Mouse (Mus musculus) forebrain, embryonic 16.5 days (tissue): ENCODE measurements at regions not wholly inside any gene's neighbourhood (a gene's known extent, or its start where the extent isn't known, plus 50 kb on each side); places are given as distances from the start of the nearest gene placed in this dataset.

Experiments
- ATAC-seq: fragments of 200-750 bp; cut with Nextera tagmentation; 2 replicates; pipeline ENCODE4 v1.8.0; 2017; ENCODE audit warnings: mild to moderate bottlenecking, moderate library complexity
- H3K27ac ChIP-seq: fragments of 300-500 bp; sonication (generic); 2 replicates; pipeline ENCODE4 v1.5.1; 2014; ENCODE audit warnings: low read length, control low read depth
- H3K27me3 ChIP-seq: fragments of 300-500 bp; sonication (generic); replicated peaks from 2 replicates; pipeline ENCODE4 v1.6.1; 2014; ENCODE audit warnings: low read length; ENCODE audit not compliant: control insufficient read depth, insufficient read depth
- H3K36me3 ChIP-seq: fragments of 300-500 bp; sonication (generic); 2 replicates; pipeline ENCODE4 v1.6.1; 2014; ENCODE audit not compliant: control insufficient read depth, insufficient read depth
- H3K4me1 ChIP-seq: fragments of 300-500 bp; sonication (generic); replicated peaks from 2 replicates; pipeline ENCODE4 v1.6.1; 2014; ENCODE audit warnings: low read length; ENCODE audit not compliant: control insufficient read depth, insufficient read depth
- H3K4me2 ChIP-seq: fragments of 300-500 bp; sonication (generic); 2 replicates; pipeline ENCODE4 v1.6.1; 2014; ENCODE audit warnings: mild to moderate bottlenecking, low read length, control low read depth
- H3K4me3 ChIP-seq: fragments of 300-500 bp; sonication (generic); replicated peaks from 2 replicates; pipeline ENCODE4 v1.5.1; 2014; ENCODE audit warnings: mild to moderate bottlenecking, low read length, control low read depth
- H3K9ac ChIP-seq: fragments of 300-500 bp; sonication (generic); replicated peaks from 2 replicates; pipeline ENCODE4 v1.6.1; 2014; ENCODE audit warnings: low read depth, low read length, control low read depth
- H3K9me3 ChIP-seq: fragments of 300-500 bp; sonication (generic); 2 replicates; pipeline ENCODE4 v1.6.1; 2016; ENCODE audit warnings: low read length; ENCODE audit not compliant: control insufficient read depth
- WGBS: fragments of 180-500 bp; shearing (Covaris S2); extraction: QIAGEN DNeasy Blood & Tissue Kit; methylation state at CpG from one replicate; pipeline ENCODE4 v1.1.7; 2014; 5-methylcytosine and 5-hydroxymethylcytosine counted together

DNA sequence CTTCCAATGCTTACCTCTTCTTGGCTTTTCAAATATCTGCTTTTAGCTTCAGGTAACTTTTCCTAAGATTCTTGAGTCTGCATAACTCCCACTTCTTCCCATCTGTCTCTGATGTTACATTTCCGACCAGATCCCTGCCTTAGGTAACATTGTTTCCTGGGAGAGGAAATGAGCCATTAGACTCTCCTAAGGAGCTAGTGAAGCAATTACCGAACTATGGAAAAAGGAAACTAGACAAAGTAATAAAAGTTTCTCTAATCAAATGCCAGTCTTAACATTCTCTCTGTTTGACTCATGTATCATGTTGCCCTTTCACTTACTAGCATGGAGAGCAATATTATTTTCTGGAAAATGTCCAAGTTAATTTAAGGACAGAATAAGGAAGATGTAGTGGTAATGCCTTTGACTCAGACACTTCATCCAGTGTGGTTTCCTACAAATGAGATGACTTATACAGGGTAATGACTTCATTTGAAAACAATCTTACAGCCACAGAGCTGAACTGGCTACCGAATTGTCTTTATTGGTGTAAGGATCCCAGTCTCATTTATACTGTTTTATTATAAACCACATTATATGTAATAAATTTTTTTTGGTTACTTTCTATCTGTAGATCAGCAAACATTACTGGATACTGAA lies 263.8 kb upstream of the Fam84a start:
- no peaks in the 10 kb centered on the region for H3K9me3 ChIP-seq
- no peak overlapping the region for H3K9ac ChIP-seq
- H3K36me3 ChIP-seq, result no peaks in the 10 kb centered on the region
- H3K27ac ChIP-seq, result no peak overlapping the region
- no peaks in the 10 kb centered on the region for H3K27me3 ChIP-seq
- no peak overlapping the region for H3K4me2 ChIP-seq
- 90% methylated on average over 3 of the region's 3 CpGs for WGBS
- no peak for ATAC-seq
- H3K4me1 ChIP-seq, result no peaks in the 10 kb centered on the region
- no peak overlapping the region for H3K4me3 ChIP-seq

DNA sequence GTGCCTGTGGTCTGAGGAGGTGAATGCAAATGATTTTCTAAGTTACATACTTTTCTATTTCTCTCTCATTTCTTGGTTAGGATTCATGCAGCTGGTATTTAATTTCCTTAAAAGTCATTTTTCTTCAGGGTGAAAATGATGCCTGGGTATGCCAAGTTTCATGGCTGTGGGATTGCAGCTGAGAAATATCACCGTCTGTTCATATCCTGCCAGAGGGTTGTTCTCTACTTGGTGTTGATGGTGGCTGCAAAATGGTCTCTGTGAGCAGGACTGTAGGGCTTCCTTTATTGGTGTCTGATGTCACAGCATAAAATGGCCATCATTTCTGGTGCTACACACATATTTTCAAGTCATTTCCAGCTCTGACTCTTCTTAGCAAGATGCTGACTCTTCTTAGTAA lies 259.2 kb upstream of the Fam84a start:
- Histone ChIP-seq H3K27me3 (no peaks in the 10 kb centered on the region), H3K36me3 (no peaks in the 10 kb centered on the region), H3K9ac (no peak overlapping the region), H3K27ac (no peak overlapping the region), H3K4me2 (no peak overlapping the region), H3K4me3 (no peak overlapping the region), H3K9me3 (no peaks in the 10 kb centered on the region), H3K4me1 (no peaks in the 10 kb centered on the region)
- no peak for ATAC-seq
- WGBS, result 77% methylated on average over 1 of the region's 1 CpGs

DNA sequence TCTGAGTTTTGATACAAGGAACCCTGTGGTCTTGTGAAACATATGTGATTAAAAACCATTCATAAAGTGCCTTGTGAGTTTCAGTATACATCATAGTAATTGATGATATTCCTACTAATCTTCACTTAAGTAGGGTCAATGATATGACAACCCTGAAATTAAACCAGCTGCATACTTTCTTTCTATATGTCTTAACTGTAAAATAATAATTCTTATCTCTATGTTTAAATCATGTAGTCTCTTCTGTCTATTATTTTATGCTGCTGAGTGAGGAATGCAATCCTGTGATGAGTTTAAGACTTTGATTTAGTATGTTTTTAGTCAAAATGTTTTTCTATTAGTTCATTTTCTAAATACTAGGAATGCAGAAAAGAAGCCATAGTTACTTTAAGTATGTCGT lies 253.9 kb upstream of the Fam84a start:
- H3K4me1 ChIP-seq, result no peaks in the 10 kb centered on the region
- WGBS, result 91% methylated on average over 1 of the region's 1 CpGs
- no peak for ATAC-seq

DNA sequence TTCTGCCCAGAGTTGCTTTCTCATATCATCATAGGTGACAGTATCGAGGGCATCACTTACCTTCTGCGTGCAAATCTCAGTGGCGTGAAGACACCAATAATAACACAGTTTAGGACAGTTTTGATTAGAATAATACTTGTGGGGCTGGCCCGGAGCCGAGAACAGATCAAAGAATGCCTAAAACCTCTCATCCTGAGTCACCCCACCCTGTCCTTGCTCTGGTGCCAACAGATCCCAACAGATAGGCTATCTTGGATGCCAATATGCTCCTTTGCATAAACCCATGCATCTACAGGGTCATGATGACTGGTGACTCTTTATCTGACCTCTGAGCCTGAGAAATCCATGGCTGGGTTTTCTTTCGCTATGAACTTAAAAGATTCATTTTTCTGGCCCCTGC lies 224.4 kb upstream of the Fam84a start:
- no peak overlapping the region for H3K27ac ChIP-seq
- ATAC-seq, result no peak
- H3K36me3 ChIP-seq, result no peaks in the 10 kb centered on the region
- 91% methylated on average over 6 of the region's 6 CpGs for WGBS
- no peak overlapping the region for H3K4me3 ChIP-seq
- no peak overlapping the region for H3K4me2 ChIP-seq
- H3K27me3 ChIP-seq, result no peaks in the 10 kb centered on the region
- no peak overlapping the region for H3K9ac ChIP-seq
- no peaks in the 10 kb centered on the region for H3K9me3 ChIP-seq
- H3K4me1 ChIP-seq, result no peaks in the 10 kb centered on the region

More for the DNA sequence above, 253.9 kb upstream of the Fam84a start:
- H3K9me3 ChIP-seq, result no peaks in the 10 kb centered on the region
- no peak overlapping the region for H3K9ac ChIP-seq
- H3K27ac ChIP-seq, result no peak overlapping the region
- H3K27me3 ChIP-seq, result no peaks in the 10 kb centered on the region
- H3K4me3 ChIP-seq, result no peak overlapping the region
- no peak overlapping the region for H3K4me2 ChIP-seq
- no peaks in the 10 kb centered on the region for H3K36me3 ChIP-seq

DNA sequence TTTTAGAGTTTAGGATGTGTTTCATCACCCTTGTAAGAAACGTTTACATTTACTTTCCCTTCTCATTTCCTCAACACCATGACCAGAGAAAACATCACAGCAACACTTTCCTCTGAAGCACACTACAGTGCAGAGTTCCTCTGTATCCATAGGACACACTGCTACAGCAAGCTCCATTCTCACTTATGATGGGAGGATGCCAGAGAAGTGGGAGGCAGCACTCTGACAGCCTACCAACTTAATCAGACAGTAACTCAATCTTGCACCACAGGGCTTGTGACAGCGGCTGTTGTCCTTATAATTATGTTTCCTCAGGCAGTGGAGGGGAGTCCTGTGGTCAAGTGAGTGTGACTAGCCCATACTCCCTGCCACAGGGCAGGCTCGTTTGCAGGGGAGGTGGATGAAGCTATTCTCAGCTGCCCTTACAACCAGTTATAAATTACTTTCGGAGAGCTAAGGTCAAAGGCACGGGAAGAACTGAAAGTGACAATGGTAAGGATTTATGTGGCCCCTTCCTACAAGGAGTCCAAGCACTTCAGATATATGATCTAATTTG lies 186.5 kb upstream of the Fam84a start:
- ATAC-seq, result no peak
- no peaks in the 10 kb centered on the region for H3K27me3 ChIP-seq

DNA sequence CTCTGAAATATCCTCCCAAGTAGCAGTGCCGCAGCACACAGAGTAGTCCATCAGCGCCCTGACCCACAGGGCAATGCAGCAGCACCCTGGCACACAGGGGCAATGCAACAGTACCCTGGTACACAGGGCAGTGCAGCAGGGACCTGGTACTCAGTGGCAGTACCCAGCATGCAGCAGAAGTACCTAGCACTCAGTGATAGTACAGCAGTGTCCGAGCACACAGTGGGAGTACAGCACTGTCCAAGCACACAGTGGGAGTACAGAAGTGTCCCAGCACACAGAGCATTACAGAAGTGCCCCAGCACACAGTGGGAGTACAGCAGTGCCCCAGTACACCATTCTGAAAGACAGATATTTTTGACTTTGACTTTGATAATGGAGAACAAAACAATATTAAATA lies 186.0 kb upstream of the Fam84a start:
- Histone ChIP-seq H3K4me1 (no peaks in the 10 kb centered on the region), H3K4me2 (no peak overlapping the region), H3K9ac (no peak overlapping the region), H3K9me3 (no peaks in the 10 kb centered on the region), H3K27ac (no peak overlapping the region), H3K36me3 (no peaks in the 10 kb centered on the region), H3K27me3 (no peaks in the 10 kb centered on the region), H3K4me3 (no peak overlapping the region)
- 58% methylated on average over 3 of the region's 3 CpGs for WGBS
- ATAC-seq, result no peak

More for the DNA sequence above, 186.5 kb upstream of the Fam84a start:
- 48% methylated on average over 5 of the region's 5 CpGs for WGBS
- Histone ChIP-seq H3K4me3 (no peak overlapping the region), H3K4me1 (no peaks in the 10 kb centered on the region), H3K36me3 (no peaks in the 10 kb centered on the region), H3K9me3 (no peaks in the 10 kb centered on the region), H3K27ac (no peak overlapping the region), H3K4me2 (no peak overlapping the region), H3K9ac (no peak overlapping the region)

DNA sequence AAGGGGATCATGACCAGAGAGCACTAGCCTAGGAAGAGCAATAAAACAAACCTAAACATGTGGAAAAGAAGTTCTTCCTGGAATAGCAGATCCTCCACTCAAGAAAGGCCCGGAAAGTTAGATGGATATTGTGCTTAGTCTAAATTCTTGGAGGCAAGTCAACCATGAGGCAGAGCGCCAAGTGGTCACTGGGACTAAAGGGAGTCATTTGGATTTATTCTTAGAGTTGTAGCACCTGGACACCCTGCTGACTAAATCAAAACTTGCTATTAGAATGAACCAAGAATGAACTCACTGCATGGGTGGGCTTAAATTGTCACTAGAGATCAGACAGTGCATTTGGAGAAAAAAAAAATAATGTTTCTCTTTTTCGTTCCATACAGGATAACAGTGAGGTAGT lies 166.8 kb upstream of the Fam84a start:
- no peaks in the 10 kb centered on the region for H3K36me3 ChIP-seq
- no peaks in the 10 kb centered on the region for H3K9me3 ChIP-seq
- no peaks in the 10 kb centered on the region for H3K27me3 ChIP-seq
- H3K27ac ChIP-seq, result no peak overlapping the region
- ATAC-seq, result no peak
- H3K9ac ChIP-seq, result no peak overlapping the region
- WGBS, result 88% methylated on average over 3 of the region's 3 CpGs
- H3K4me2 ChIP-seq, result no peak overlapping the region
- H3K4me3 ChIP-seq, result no peak overlapping the region
- 0 out of 2 replicates have a peak, but pooled peaks cover 2% of the 10 kb centered on the region for H3K4me1 ChIP-seq

DNA sequence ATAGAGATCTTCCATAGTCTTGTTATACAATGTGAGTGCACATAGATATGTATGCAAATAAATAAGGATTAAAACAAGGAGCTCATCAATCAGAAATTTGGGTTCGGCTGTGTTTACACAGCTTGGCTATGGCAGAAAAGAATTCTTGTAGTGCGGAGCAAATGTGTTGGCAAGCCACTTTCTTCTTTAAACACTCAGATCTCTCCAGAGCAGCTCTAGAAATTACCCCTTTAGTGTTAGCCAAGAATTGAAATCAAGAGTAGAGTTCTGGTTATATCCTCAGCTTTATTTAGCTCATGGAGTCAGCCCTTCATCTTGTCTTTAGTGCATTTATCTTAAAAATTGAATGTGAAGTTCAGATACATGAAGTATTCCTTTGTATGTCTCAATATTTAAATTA lies 164.5 kb upstream of the Fam84a start:
- Histone ChIP-seq H3K27me3 (no peaks in the 10 kb centered on the region), H3K36me3 (no peaks in the 10 kb centered on the region), H3K27ac (no peak overlapping the region), H3K9me3 (no peaks in the 10 kb centered on the region), H3K4me3 (no peak overlapping the region), H3K4me2 (no peak overlapping the region), H3K4me1 (0 out of 2 replicates have a peak, but pooled peaks cover 2% of the 10 kb centered on the region), H3K9ac (no peak overlapping the region)
- ATAC-seq, result no peak
- WGBS, result 70% methylated on average over 2 of the region's 2 CpGs

DNA sequence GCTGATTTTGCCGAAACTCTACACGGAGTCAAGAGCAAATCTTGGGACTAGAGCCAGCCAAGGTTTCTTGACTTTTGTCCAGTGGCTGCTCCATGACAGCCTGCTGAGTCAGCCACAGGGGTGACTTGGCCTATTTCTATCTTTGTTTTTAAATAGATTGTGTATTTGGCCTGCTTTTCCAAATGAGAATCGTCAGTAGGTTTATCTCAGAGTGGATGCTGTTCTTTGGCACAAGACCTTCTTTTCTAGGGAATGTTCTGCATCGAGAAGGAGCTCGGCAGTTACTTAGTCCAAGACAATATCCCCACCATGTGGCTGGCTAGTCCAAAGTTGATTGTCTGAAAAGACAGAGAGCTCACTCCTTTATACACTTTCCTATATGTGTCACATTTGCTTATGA lies 163.9 kb upstream of the Fam84a start:
- ATAC-seq, result no peak
- 61% methylated on average over 5 of the region's 5 CpGs for WGBS
- Histone ChIP-seq H3K27me3 (no peaks in the 10 kb centered on the region), H3K9me3 (no peaks in the 10 kb centered on the region), H3K4me1 (0 out of 2 replicates have a peak, but pooled peaks cover 2% of the 10 kb centered on the region), H3K9ac (no peak overlapping the region), H3K36me3 (no peaks in the 10 kb centered on the region), H3K27ac (no peak overlapping the region), H3K4me2 (no peak overlapping the region), H3K4me3 (no peak overlapping the region)
